Mouse (Mus musculus) left cerebral cortex, postnatal 10 days (tissue): ENCODE measurements at regions not wholly inside any gene's neighbourhood (a gene's known extent, or its start where the extent isn't known, plus 50 kb on each side); places are given as distances from the start of the nearest gene placed in this dataset.
A peak's percentile ranks its signal among the peaks of the same experiment; 100 is the strongest.
"Not testable (repeated sequence)": the region's sequence is repeated elsewhere in the genome, so short reads cannot be mapped to it uniquely, and the experiment has no call there.

Experiments used
- DNase-seq, 2 experiments: peaks; one replicate each; pipeline ENCODE4 v3.0.0; 2021 to 2022; ENCODE audit warnings: low spot score in 2 of 2, mixed read lengths in 1 of 2; ENCODE audit errors: extremely low spot score in 1 of 2
- intact Hi-C: fragments of 180-260 bp; cut with DNase I; formaldehyde crosslinking; loops from one replicate; pipeline ENCODE4 v1.15.1; 2025

DNA sequence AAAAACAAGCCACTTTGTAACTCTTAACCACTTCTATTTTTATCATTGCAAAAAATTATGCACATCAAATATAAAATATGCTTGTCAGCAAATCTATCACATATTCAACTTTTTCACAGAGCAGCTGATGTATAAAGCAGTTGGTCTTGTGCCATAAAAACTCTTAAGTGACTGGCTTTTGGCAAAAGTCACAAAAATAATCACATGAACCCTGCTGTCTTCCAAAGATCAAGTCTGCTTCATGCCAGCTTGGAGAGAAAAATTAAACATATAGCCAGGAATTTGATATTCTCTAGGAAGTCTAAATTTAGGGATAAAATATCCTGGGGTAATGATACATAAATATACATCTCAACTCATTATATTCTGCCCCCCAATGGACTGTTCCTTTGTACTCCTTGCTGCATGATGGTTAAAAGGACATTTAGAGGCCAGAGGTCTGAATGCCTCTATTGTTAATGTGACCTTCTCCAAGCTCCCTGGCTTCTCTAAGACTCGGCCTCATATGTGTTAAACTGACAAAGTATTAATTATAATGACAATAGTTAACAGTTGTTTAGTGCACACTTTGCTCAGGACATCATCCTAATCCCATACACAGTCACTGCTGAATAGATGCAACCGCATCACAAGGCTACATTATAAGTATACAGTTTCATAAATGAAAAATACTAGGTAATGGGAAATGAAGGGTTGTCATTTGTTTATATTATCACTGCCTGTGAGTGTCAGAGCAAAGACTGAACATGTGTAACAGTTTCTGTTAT is 422.9 kb upstream of the Hs3st1 start:
- no peak for DNase-seq
- intact Hi-C loops = no loop called here

DNA sequence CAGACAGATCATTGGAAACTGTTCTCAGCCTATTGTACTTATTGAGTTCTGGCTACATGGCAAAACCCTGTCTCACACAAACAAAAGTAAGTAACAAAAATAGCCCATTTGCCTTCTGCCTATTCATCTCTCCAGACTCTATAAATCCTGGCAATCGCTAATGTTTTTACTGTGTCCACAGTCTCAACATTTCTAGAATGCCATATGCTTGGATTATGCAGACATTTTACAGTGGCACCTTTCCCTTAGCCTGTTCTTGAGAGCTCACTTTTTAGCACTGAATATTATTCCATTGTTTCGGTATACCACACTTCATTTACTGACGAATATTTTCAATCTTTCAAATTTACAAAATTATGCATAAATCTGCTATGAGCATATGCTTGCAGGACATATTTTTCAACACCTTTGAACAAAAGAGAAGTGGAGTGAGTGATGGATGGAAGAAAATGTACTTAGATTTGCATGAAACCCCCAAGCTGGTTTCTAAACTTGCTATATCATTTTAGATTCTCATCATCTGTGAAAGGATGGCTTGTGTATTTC is 381.5 kb upstream of the Hs3st1 start:
- DNase-seq = no peak
- intact Hi-C loops = no loop called here

DNA sequence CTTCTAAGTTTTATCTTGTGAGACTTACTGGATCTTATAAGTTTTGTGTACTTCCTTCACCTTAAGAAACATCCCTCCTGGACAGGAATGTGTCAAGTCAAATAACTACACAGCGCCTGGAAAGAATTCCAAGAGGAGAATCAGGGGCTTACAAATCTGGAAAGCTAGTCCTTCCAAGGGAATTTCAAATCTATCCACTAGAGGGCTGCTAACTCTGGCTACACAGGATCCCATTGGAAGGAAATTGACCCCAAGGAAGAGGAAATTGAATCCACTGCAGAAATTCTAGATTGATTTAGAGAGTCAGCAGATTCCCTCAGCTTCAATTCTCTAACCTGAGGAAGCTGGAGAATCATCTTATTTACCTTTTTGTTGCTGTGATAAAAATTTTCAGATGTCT is 369.1 kb upstream of the Hs3st1 start:
- DNase-seq = no peak
- intact Hi-C loops = loop anchor here (10.0 kb wide), 1 partner anchor 830 kb away; no protein-coding TSS in a partner anchor

DNA sequence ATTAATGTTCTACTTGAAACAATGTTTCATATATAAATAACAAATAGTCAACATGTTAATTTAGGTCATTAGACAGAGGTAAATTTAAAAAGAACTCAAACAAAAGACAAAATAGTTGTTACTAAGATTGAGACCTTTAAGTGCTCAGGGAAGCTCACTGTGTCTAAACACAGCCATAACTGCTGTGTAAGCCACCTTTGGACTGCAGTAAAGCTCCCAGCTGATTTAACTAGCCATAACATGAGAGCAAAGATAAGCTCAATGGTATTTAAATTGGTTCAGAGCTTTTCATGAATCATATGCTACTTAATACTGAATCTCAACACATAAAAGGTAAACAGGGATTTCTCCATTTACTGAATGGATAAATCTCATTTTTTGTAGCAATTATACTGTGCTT is 361.6 kb upstream of the Hs3st1 start:
- intact Hi-C loops = no loop called here
- DNase-seq = no peak

DNA sequence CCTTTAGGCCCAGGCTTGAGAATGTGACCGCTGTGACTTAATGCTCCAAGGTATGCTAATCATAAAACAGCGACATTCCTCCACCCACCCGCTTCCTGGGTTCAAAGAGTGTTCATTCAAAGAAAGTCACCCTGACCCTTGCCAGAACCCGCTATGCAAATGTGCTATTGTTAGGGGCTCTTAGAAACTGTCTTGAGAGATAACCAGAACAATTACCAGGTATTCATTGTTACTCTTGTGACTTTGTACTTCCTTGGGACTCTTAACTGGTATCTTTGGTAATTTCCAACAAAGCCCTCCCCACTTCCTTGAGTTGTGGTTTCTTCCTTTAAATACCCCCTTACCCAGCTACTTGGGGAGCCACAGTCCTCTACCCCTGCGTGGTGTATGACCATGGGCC is 334.3 kb upstream of the Hs3st1 start:
- DNase-seq, intact Hi-C loops: not testable (repeated sequence)

DNA sequence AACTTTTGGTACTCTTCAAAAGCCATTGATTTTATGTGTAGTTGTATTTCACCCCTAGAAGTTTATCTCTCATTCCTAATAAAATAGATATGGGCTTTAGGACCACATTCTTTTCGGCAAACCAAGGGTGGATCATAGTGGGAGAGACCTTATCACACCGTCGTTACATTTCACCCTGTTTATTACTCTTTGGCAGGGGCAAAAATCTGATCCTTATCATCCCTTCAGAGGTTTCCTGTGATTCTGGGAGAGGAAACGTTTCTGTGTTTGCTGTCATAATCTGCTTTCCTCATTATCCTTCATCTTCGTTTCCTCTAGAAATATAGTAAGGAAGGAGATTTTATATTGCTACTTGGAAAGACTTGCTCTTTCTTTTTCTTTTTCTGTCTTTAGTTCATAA is 290.0 kb upstream of the Hs3st1 start:
- intact Hi-C loops = no loop called here
- no peak for DNase-seq

DNA sequence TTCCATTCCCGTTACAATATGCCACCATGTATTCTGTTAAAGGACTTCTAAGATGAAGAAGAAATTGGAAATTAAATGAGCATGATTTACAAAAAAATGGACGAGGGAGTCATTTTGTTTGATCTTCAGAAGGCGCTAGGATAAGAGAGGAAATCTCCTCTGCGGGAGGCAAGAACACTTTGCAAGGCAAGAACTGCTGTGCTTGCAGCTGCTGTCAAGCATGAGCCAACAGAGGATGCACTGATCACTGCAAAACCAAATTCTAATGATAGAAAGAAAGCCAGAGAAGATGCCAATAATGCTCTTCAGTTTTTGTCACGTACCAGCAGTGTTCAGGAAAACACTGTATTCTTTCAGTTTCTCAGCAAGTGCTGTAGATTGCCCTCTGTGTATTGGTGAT is 279.2 kb upstream of the Hs3st1 start:
- intact Hi-C loops = no loop called here
- no peak for DNase-seq

DNA sequence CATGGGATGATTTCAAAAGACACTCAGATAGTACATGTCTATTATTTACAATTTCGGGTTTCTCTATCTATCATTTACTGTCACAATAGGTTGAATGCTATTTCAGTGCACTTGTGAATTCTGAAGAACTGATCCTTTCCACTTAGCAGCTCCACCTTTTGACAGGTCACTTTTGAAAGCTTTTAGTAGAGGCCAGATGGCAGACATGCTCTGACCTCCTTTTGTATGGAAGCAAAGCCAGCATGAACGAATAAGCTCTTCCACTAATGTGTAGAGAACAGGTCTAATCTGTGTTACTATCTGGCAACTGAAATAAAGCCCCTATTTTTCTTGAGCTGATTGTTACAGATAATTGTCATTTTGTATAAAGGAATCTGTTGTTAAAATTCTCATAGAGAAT is 278.4 kb upstream of the Hs3st1 start:
- intact Hi-C loops = no loop called here
- DNase-seq = no peak

DNA sequence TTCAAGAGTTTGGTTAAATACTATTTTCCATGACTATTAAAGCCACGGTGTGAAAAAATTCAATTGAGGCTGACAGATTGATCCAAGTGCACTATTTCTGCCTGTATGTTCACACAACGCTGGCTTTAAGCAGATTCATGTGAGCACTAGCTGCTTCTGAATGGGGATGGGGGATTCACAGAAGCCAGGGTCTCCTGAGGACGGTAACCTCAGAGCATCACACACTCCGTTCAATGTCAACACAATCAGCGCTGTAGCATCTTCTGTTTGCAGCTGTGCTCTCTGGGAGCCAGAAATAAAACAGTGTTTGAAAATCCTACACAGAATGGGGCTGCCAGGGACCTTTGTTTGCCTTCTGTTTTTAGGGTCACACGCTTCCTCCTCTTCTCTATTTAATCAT is 275.0 kb upstream of the Hs3st1 start:
- intact Hi-C loops = no loop called here
- DNase-seq = peak in 1 of 2 experiments; percentile 3

DNA sequence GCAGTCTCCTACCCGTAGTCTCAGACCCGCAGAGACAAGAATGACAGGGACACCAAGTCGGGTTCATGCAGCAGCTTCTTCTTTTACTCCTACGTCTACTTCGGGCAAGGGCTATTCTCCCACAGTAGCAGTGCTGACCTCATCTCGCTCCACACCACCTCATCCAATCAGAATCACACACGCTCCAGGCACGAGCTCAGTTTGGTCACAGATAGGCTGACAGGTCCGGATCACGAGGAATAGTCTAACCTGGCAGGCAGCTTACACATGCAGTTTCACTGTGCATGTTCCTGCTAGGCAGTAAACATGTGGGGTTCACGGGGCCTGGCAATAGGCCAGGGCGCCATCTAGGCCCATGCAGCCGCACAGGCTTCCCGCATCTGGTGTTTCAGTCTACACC is 260.7 kb upstream of the Hs3st1 start:
- intact Hi-C loops = no loop called here
- no peak for DNase-seq

DNA sequence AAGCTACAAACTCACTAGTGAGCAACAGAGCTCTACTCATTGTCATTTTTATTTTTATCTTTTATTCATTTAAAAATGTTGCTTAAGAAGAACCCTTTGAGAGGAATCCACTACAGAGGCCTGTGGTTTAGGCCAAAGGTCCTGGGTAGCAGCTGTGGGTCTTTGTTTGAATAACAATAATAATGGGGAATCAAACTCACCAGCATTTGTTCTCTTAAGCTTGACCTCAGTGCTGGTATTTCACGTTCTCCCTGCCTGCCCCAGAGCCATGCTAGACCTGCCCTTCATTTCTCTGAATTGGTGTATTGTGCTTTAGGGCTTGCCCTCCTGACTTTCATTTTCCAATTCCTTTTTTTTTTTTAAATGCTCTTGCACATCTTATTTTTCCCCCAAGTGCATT is 232.8 kb upstream of the Hs3st1 start:
- no peak for DNase-seq
- intact Hi-C loops = no loop called here

DNA sequence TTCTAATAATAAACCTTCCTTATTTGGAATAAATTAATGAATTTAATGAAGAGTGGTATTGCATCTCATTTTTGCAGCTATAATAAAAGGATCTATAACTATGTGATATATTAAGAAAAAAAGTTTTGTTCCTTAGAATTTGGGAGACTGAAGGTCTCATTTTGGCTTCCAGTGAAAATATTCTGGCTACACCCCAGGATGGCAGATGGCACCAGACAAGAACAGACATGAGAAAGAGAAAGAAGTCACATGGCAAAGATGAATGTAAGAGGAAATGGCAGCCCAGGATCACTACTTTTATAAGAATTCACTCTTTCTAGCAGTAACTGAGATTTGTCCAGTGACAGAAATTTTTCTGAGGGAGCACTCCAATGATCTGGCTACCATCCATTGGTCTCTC is 209.1 kb upstream of the Hs3st1 start:
- intact Hi-C loops = loop anchor here (5.0 to 10.0 kb wide), 2 partner anchors 322 to 1180 kb away; no protein-coding TSS in a partner anchor
- no peak for DNase-seq

DNA sequence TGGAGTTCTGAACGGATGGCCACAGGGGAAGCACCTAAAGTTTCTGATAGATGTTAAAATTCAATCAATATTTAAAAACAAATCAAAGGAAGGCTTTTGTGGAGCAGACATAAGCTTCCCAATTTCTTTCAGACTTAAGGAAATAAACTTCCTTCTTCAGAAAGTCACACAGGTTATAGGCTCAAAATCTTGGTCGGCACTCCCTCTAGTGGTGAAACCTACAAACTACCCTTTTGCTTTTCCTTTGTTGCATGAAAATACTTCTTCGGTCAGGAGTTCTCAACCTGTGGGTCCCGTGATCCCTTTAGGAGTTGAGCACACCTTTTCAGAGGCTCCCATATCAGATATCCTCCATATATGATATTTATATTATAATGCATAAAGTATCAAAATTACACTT is 205.7 kb upstream of the Hs3st1 start:
- intact Hi-C loops = loop anchor here (5.0 to 10.0 kb wide), 2 partner anchors 319 to 1176 kb away; no protein-coding TSS in a partner anchor
- DNase-seq = no peak

DNA sequence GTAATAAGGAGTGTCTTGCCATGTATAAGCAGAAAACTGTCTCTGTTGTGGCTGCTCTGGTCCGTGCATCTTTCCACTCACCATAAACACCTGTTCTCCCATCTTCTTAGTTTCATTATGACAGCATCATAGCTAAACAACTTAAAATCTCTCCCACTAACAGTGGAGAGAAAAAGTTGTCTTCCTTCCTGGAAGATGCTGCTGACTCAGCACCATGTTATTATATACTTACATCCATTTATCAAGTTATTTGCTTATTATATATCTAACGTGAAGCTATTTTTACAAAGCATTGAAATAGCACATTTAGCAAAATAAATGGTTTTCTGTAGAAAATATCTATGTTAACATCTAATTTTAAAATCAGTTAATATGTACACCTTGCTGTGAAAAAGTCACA is 180.3 kb upstream of the Hs3st1 start:
- intact Hi-C loops = no loop called here
- DNase-seq = no peak

DNA sequence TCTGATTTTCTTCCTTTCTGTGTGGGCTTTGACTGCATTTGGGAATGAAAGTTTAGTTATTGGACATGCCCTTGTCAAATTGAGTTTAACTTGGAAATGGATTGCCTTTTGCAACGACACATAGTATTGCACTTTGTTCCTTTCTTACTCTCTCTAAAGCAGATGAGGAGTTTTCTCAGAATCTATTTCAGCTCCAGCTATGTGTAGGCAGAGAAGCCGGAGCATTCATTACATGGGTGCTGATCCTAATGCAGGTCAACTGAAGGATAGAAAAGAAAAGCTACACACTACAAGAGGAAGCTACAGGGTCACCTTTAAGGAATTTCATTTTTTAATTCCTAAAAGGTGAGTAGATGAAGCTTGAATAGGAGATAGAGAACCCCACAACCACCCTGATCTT is 176.6 kb upstream of the Hs3st1 start:
- DNase-seq = no peak
- intact Hi-C loops = no loop called here

DNA sequence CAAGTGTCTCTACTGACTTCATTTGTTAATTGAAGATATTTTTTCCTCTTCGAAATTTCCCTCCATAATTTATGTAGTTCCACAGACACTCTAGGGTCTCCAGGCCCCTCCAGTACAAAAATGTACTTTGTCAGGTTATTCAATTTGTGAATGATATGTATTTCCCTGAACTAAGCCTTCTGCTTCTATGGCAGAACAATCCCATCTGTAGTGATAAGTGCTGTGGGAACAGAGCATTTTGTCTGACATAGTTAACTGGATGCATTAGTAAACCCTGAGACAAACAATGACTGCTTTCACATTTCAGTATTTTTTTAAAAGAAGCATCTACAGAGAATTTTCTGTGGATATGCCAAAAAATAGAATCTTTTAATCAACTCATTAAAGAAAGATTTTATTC is 154.1 kb upstream of the Hs3st1 start:
- intact Hi-C loops = no loop called here
- no peak for DNase-seq

DNA sequence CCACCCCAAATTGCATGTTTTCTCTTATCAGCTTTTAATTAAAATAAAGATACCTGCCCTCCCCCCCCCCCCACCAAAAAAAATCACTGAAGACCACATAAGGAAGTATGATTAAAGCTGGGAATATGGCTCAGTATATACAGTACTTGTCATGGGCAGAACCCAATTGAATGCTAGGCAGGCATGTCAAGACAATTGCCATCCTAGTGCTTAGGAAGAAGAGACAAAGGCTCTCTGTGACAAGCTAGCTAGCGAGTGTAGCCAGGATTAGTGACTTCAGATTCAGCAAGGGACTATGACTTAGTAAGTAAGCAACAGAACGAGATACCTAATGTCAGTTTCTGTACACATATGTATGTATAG is 116.4 kb upstream of the Hs3st1 start:
- intact Hi-C loops = no loop called here
- DNase-seq = no peak

DNA sequence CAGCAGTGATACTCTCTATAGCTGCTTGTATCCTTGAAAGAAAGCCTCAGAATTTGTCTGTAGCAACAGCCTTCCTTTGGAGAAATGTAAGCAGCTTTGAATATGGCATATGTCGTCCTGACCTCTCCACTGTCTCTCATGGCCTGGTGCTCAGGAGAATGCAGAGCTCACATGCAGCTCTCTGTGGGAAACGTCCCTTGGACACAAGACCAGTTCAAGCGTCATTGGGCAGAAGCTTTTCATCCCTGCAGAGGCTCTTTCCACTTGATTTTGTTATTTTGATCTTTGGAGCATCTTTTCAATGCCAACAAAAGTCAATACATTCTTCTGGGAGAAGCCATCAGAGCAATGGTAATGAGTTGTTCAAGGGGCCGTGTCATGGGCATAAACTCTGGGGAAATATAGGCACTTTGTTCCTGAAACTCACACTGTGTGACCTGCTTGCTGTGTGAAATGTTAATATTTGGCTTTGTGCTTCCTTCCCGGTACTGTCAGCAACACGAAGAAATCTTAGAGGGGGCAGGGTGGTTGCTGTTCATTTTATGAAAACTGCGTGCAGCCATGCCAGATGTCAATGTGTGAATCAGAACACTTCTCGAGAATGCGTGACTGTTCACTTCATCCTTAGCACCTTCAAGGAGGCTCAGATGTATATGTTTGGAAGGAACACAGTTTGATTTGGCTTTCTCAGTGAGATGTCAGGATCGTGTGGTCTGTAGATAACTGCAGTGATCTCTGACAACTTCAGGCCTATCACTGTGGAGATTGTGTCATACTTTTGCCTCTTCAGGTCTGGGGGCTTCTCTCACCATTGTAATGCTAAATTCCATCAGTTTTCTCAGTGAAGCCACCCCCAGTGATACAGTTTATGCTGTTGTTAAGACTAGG is 115.8 kb upstream of the Hs3st1 start:
- intact Hi-C loops = no loop called here
- no peak for DNase-seq

DNA sequence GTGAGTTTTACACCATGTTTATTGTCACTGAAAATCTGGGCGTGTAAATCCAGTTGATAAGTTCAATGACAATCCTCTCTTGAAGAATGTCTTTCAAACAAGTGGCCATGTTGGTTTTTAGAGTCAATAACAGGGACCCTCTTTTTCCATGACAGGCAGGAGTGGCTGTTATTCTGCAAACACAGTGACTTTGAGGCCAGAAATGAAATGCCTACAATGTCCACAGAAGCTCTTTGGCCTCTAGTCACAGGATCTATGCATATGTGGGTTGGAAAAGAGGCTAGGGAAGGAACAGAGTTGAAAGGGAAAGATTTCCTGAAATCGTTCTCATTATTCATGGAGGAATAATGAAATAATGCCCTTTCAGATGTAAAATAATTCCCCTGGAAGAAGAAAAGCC is 101.9 kb upstream of the Hs3st1 start:
- DNase-seq = no peak
- intact Hi-C loops = no loop called here

DNA sequence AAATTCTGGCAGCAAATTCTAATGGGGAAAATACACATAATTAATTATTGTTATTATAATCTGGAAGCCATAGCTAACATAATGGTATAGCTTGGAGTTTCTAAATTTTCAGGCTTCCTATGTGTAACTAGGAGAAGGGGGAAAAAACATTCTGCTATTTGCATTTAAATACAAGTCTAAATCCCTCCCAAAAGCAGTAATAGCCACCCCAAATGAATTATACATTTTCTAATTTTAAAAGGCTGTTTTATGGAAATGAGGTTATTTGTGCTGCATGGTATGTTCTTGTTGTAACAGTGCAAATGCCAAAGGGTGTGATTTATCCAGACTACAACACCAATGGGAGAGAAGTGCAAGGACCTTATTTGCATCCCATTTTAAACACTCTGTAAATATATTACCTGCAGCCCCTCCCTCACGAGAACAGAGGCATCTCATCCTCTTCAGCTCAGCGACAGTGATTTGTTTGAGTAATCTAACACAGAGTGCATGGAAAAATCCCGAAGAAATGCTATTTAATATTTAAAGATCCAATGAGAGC is 101.4 kb upstream of the Hs3st1 start:
- DNase-seq = no peak
- intact Hi-C loops = no loop called here
